Mouse (Mus musculus) CH12.LX (cell line): ENCODE data around the gene Fam19a5. TPM values are rescaled to one million over a fixed set of nuclear protein-coding genes. Genes with fewer than 3 reads are reported as not detected.

Source experiments
- DNase-seq: peaks from one replicate; pipeline ENCODE4 v3.0.0-alpha.2; 2013; ENCODE audit errors: extremely low read depth
- H3K27ac ChIP-seq: 2 replicates; pipeline ENCODE4 v1.5.1; 2012; ENCODE audit warnings: low read depth, mild to moderate bottlenecking, control low read depth, moderate library complexity; ENCODE audit not compliant: insufficient read depth
- H3K27me3 ChIP-seq: replicated peaks from 2 replicates; pipeline ENCODE3; 2012; ENCODE audit warnings: inconsistent platforms
- H3K36me3 ChIP-seq, 2 experiments: replicated peaks in 1 of 2; 2 replicates each; pipeline versions ENCODE3 to v1.6.1; 2012; ENCODE audit warnings: inconsistent platforms in 1 of 2, low read length in 1 of 2, mild to moderate bottlenecking in 1 of 2, mixed read lengths in 1 of 2, moderate library complexity in 1 of 2; ENCODE audit not compliant: control insufficient read depth in 1 of 2, insufficient read depth in 1 of 2
- H3K4me1 ChIP-seq, 2 experiments: 2 replicates each; pipeline ENCODE4 v1.6.1; 2012; ENCODE audit warnings: inconsistent platforms in 1 of 2, moderate library complexity in 1 of 2; ENCODE audit not compliant: insufficient read depth in 2 of 2, control insufficient read depth in 1 of 2
- H3K4me2 ChIP-seq: 2 replicates; pipeline ENCODE4 v1.6.1; 2012; ENCODE audit warnings: low read depth, mild to moderate bottlenecking, control low read depth; ENCODE audit not compliant: poor library complexity, insufficient read depth, severe bottlenecking
- H3K4me3 ChIP-seq, 3 experiments: fragments of 150-350 bp in 1 of 3; sonication (generic) in 1 of 3; replicated peaks in 1 of 3; 2 replicates each; pipeline versions ENCODE3 to v1.5.1; 2011 to 2012; ENCODE audit warnings: low read depth in 2 of 3, low read length in 2 of 3, mild to moderate bottlenecking in 2 of 3, moderate library complexity in 2 of 3, control low read depth in 1 of 3, improper control_type of control experiment in 1 of 3, inconsistent platforms in 1 of 3, mixed read lengths in 1 of 3; ENCODE audit not compliant: poor library complexity in 1 of 3
- H3K79me2 ChIP-seq: replicated peaks from 2 replicates; pipeline ENCODE4 v1.6.1; 2012; ENCODE audit warnings: mild to moderate bottlenecking, moderate library complexity; ENCODE audit not compliant: control insufficient read depth, poor library complexity, insufficient read depth, severe bottlenecking; ENCODE audit errors: extremely low read depth
- H3K9ac ChIP-seq: 2 replicates; pipeline ENCODE4 v1.6.1; 2012; ENCODE audit warnings: low read depth, mild to moderate bottlenecking, control low read depth, moderate library complexity; ENCODE audit not compliant: insufficient read depth
- H3K9me3 ChIP-seq: replicated peaks from 2 replicates; pipeline ENCODE3; 2012; ENCODE audit warnings: low read length, inconsistent platforms, mixed read lengths
- BHLHE40 ChIP-seq: IDR thresholded peaks from 2 replicates; pipeline ENCODE4 v1.6.1; 2011; ENCODE audit warnings: mild to moderate bottlenecking, low read depth, low read length, improper control_type of control experiment
- CTCF ChIP-seq, 2 experiments: IDR thresholded peaks in 1 of 2; conservative IDR thresholded peaks in 1 of 2; 2 replicates each; pipeline ENCODE4 v1.5.1; 2011 to 2012; ENCODE audit warnings: low read depth in 2 of 2, low read length in 2 of 2, improper control_type of control experiment in 1 of 2, inconsistent platforms in 1 of 2, mild to moderate bottlenecking in 1 of 2, moderate library complexity in 1 of 2
- E2F4 ChIP-seq: IDR thresholded peaks from 2 replicates; pipeline ENCODE4 v1.6.1; 2011; ENCODE audit warnings: low read depth, low read length, improper control_type of control experiment; ENCODE audit not compliant: insufficient replicate concordance
- ELF1 ChIP-seq: IDR thresholded peaks from 2 replicates; pipeline ENCODE4 v1.6.1; 2014; ENCODE audit warnings: low read depth, mild to moderate bottlenecking, inconsistent platforms, low read length, improper control_type of control experiment
- GABPA ChIP-seq: IDR thresholded peaks from 2 replicates; pipeline ENCODE4 v1.6.1; 2012; ENCODE audit warnings: low read depth, low read length, improper control_type of control experiment, inconsistent platforms; ENCODE audit not compliant: insufficient replicate concordance
- JUN ChIP-seq: IDR thresholded peaks from 2 replicates; pipeline ENCODE4 v1.6.1; 2011; ENCODE audit warnings: low read depth, mild to moderate bottlenecking, low read length, improper control_type of control experiment, moderate library complexity; ENCODE audit not compliant: insufficient read depth
- JUND ChIP-seq: conservative IDR thresholded peaks from 2 replicates; pipeline ENCODE4 v1.6.1; 2011; ENCODE audit warnings: low read depth, low read length, improper control_type of control experiment
- MAFK ChIP-seq: IDR thresholded peaks from 2 replicates; pipeline ENCODE4 v1.6.1; 2011; ENCODE audit warnings: low read length, improper control_type of control experiment; ENCODE audit not compliant: insufficient replicate concordance
- MAX ChIP-seq: IDR thresholded peaks from 2 replicates; pipeline ENCODE4 v1.6.1; 2011; ENCODE audit warnings: low read length, improper control_type of control experiment
- MAZ ChIP-seq: IDR thresholded peaks from 2 replicates; pipeline ENCODE4 v1.6.1; 2012; ENCODE audit warnings: low read depth, mild to moderate bottlenecking, inconsistent platforms, low read length, improper control_type of control experiment, moderate library complexity
- NELFE ChIP-seq: IDR thresholded peaks from 2 replicates; pipeline ENCODE4 v1.6.1; 2011; ENCODE audit warnings: low read depth, low read length, improper control_type of control experiment
- NRF1 ChIP-seq: IDR thresholded peaks from 2 replicates; pipeline ENCODE4 v1.6.1; 2014; ENCODE audit warnings: low read depth, mild to moderate bottlenecking, inconsistent platforms, low read length, improper control_type of control experiment, moderate library complexity
- POLR2A ChIP-seq: IDR thresholded peaks from 2 replicates; pipeline ENCODE4 v1.6.1; 2011; ENCODE audit warnings: low read depth, mild to moderate bottlenecking, improper control_type of control experiment, low read length
- POLR2AphosphoS2 ChIP-seq: IDR thresholded peaks from 2 replicates; pipeline ENCODE4 v1.6.1; 2011; ENCODE audit warnings: low read depth, low read length, improper control_type of control experiment
- RAD21 ChIP-seq: IDR thresholded peaks from 2 replicates; pipeline ENCODE4 v1.6.1; 2011; ENCODE audit warnings: low read depth, mild to moderate bottlenecking, low read length, improper control_type of control experiment, moderate library complexity
- SMC3 ChIP-seq: IDR thresholded peaks from 2 replicates; pipeline ENCODE4 v1.6.1; 2011; ENCODE audit warnings: low read depth, low read length, improper control_type of control experiment
- TBP ChIP-seq: conservative IDR thresholded peaks from 2 replicates; pipeline ENCODE4 v1.6.1; 2011; ENCODE audit warnings: low read depth, low read length, improper control_type of control experiment
- TCF12 ChIP-seq: IDR thresholded peaks from 2 replicates; pipeline ENCODE4 v1.6.1; 2014; ENCODE audit warnings: low read depth, mild to moderate bottlenecking, inconsistent platforms, low read length, improper control_type of control experiment
- USF1 ChIP-seq: IDR thresholded peaks from 2 replicates; pipeline ENCODE4 v1.6.1; 2014; ENCODE audit warnings: low read depth, mild to moderate bottlenecking, inconsistent platforms, low read length, improper control_type of control experiment
- ZKSCAN1 ChIP-seq: IDR thresholded peaks from 2 replicates; pipeline ENCODE4 v1.6.1; 2012; ENCODE audit warnings: low read depth, inconsistent platforms, low read length, improper control_type of control experiment, borderline replicate concordance
- ZMIZ1 ChIP-seq: IDR thresholded peaks from 2 replicates; pipeline ENCODE4 v1.6.1; 2012; ENCODE audit warnings: low read depth, mild to moderate bottlenecking, inconsistent platforms, low read length, improper control_type of control experiment
- dilution Hi-C: fragments of 300-500 bp; cut with MboI; formaldehyde crosslinking; loops from 2 replicates; pipeline ENCODE4 v1.14.3; 2020; ENCODE audit warnings: low sequenced_read_pairs; ENCODE audit not compliant: extremely low pct_unique_long_range_greater_than_20kb, extremely low pct_ligation_motif_present
- in situ Hi-C: fragments of 300-500 bp; cut with MboI; formaldehyde crosslinking; loops from 3 replicates; pipeline ENCODE4 v1.14.3; 2019; ENCODE audit warnings: low sequenced_read_pairs, low pct_ligation_motif_present, low pct_unique_long_range_greater_than_20kb, mixed read lengths
- polyA plus RNA-seq: library from polyadenylated mRNA; unstranded; fragments of >175 nt; gene quantifications from 2 replicates; pipeline ENCODE4 v1.2.1, GENCODE M21; 2012; ENCODE audit warnings: low read depth; ENCODE audit not compliant: insufficient read length
- total RNA-seq, 2 experiments: library from RNA; depleted of rRNA; stranded (reverse); fragments of 300-350 nt in 1 of 2; fragments of >200 nt in 1 of 2; gene quantifications; 2 replicates each; pipeline ENCODE4 v1.2.3; 2012 to 2014

Gene Fam19a5
- total and polyA plus RNA-seq, 3 experiments = not detected

GRCm38 (mm10) chr15:87637234-87637633 lies 93.1 kb downstream of the Fam19a5 start:
- dilution Hi-C loops = no loop called here
- Histone ChIP-seq H3K9me3 (peaks cover 92% of the 10 kb centered on the region), H3K4me1 (no peaks in the 10 kb centered on the region), H3K79me2 (no peaks in the 10 kb centered on the region), H3K9ac (no peak overlapping the region), H3K4me2 (no peak overlapping the region), H3K4me3 (no peak overlapping the region), H3K27ac (no peak overlapping the region), H3K27me3 (no peaks in the 10 kb centered on the region), H3K36me3 (no peaks in the 10 kb centered on the region)
- in situ Hi-C loops = no loop called here
- DNase-seq = no peak
- TF ChIP-seq NELFE (no peak), RAD21 (no peak), MAZ (no peak), MAFK (no peak), POLR2A (no peak), ZMIZ1 (no peak), JUN (no peak), TCF12 (no peak), BHLHE40 (no peak), CTCF (conservative IDR thresholded peaks at IDR 0.05 in 1 of 2, IDR thresholded peaks at IDR 0.05 in 1 of 2; ENCODE audit: low read depth in 2 of 2, low read length in 2 of 2) (no peak), POLR2AphosphoS2 (no peak), JUND (no peak)

DNA sequence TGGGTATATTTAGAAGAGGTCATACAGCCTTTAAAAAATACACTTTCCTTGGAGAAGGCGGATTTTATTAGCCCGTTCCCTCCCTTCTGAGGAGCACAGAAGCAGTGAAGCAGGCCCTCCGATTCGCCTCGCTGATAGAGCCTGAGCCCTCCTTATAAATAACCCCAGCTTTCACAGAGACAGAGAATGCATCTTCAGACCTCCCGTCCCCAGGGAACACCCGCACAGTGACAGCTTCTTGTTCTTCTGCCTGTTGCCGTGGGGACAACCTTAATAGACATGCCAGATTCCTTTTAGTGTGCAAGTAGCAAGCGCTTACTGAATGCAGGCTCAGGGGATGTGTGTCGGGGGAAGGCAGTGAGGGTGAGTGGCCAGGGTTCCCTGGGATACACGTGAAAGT lies 94.2 kb downstream of the Fam19a5 start:
- TF ChIP-seq MAX = no peak
- no peak for TF ChIP-seq GABPA
- TF ChIP-seq USF1 = no peak
- no peak for TF ChIP-seq CTCF (conservative IDR thresholded peaks at IDR 0.05 in 1 of 2, IDR thresholded peaks at IDR 0.05 in 1 of 2; ENCODE audit: low read depth in 2 of 2, low read length in 2 of 2)
- no peak for TF ChIP-seq JUN
- TF ChIP-seq TBP = no peak
- TF ChIP-seq SMC3 = no peak
- no peak for TF ChIP-seq NRF1
- TF ChIP-seq E2F4 = no peak
- TF ChIP-seq ELF1 = no peak
- no peak for TF ChIP-seq NELFE
- no peak for TF ChIP-seq ZKSCAN1
- no peak for TF ChIP-seq MAZ
- TF ChIP-seq, all 38 proteins: peak for 0
- no peak overlapping the region for H3K4me2 ChIP-seq
- DNase-seq = no peak
- no peak overlapping the region for H3K27ac ChIP-seq
- no peak overlapping the region for H3K9ac ChIP-seq
- in situ Hi-C loops (no loop called here), dilution Hi-C loops (no loop called here)
- no peaks in the 10 kb centered on the region for H3K79me2 ChIP-seq
- H3K4me1 ChIP-seq = no peaks in the 10 kb centered on the region
- H3K9me3 ChIP-seq = peaks cover 90% of the 10 kb centered on the region
- H3K27me3 ChIP-seq = no peaks in the 10 kb centered on the region
- no peaks in the 10 kb centered on the region for H3K36me3 ChIP-seq
- no peak overlapping the region for H3K4me3 ChIP-seq
